Mouse (Mus musculus): ENCODE measurements around the gene Zbtb8b.

The Zbtb8b gene

DNA sequence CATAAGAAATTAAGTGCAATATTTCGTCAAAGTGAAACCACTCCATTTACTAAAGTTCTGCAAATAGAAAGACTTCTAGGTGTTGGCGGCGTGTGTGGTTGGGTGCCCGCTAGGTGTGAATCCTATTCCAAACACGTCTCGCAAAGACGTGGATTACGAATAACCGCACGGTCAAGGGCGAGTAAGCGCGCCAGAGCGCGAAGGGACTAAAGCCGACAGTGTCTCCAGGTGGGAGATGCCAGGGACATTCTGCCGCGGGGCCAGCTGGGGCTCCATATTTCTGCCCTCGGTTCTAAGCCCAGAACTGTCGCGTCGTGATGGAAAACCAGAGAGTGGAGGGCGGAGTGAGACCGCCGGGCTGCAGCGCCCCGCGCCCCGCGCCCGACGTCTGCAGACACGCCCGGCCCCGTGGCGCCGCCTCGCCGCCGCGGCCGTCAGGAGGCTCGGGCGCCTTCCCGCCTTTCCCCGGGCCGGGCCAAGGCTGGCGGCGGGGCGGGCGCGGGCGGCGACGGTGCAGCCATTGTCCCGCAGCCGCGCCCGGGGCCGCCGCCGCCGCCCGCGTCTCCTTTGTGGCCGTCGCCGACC, 63.6 kb downstream of the Zbtb8b start:
- DNase-seq (ENCODE audit: low spot score in 2 of 2) = peak; percentile 34 to 55

DNA sequence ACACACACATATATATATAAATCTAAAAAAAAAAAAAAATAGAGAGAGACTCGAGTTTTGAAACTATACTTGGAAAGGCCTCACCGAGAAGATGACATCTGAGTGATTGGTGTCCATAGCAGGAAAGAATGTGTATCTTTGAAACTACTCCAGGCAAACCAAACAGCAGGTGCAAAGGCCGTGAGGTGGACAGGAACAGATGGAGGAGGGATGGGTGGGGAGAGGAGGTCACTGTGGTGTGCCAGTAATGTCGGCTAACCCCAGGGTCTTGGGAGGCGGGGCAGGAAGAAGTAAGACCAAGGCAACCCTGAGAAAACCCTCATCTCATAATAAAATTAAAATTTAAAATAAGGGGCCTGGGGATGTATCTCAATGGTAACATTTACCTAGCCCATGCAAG, 64.8 kb downstream of the Zbtb8b start:
- no peak for DNase-seq (ENCODE audit: low spot score in 2 of 2)

Data from urinary bladder, postnatal 36 days (tissue).